Mouse (Mus musculus) spleen, adult 2 months (tissue): Measurements from ENCODE around the gene Prkci.

Experiments
- CTCF ChIP-seq: fragments of 200-500 bp; IDR thresholded peaks from 2 replicates; pipeline ENCODE4 v1.5.1; 2011; ENCODE audit warnings: mild to moderate bottlenecking, inconsistent platforms; ENCODE audit not compliant: insufficient read depth, insufficient read length, insufficient replicate concordance; ENCODE audit errors: extremely low read depth
- POLR2A ChIP-seq: fragments of 200-500 bp; IDR thresholded peaks from 2 replicates; pipeline ENCODE4 v1.6.1; 2011; ENCODE audit warnings: low read depth, low read length, inconsistent platforms

DNA sequence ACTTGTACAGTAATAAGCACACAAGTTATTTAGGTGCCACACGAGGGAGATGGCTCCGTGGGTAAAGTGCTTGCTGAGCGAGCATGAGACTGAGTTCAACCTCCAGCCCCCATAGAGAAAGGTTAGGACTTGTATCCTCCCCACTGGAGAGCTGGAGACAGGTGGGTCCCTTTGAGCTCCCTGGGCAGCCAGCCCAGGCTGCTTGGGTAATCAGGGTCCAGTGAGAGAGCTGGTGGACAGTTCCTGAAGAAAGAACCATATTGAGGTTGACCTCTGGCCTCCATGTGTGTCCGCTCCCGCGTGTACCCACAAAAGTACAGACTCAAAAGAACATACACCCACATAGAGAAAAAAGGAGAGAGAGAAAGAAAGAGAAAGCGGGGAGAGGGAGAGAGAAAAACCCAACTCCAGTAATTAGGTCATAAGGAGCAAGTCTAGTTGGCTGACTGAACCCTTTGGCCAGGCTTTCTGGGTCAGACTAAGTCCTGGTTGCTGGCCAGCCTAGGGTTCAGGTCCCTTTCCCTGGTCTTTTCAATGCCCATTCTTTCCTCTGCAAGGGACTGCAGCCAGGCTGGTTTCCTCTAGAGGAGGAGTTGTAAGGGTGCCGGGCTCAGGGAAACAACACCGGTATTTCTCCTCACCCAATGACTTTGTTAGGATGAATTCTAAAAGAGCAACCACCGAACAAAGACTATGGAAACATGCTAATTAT lies 85.4 kb downstream of the Prkci start:
- no peak for TF ChIP-seq POLR2A
- TF ChIP-seq CTCF: no peak
